Mouse (Mus musculus) hindbrain, embryonic 16.5 days (tissue): Measurements from ENCODE around the gene Prkrip1. TPM values are rescaled to one million over a fixed set of nuclear protein-coding genes. Genes with fewer than 3 reads are reported as not detected.

Experiments
- ATAC-seq: fragments of 200-750 bp; cut with Nextera tagmentation; 2 replicates; pipeline ENCODE4 v1.8.0; 2017; ENCODE audit warnings: moderate TSS enrichment, moderate library complexity
- H3K27ac ChIP-seq: fragments of 300-500 bp; sonication (generic); 2 replicates; pipeline ENCODE4 v1.5.1; 2014; ENCODE audit warnings: low read depth, mild to moderate bottlenecking, control low read depth, low read length, moderate library complexity
- H3K27me3 ChIP-seq: fragments of 300-500 bp; sonication (generic); replicated peaks from 2 replicates; pipeline ENCODE4 v1.6.1; 2014; ENCODE audit warnings: low read length; ENCODE audit not compliant: control insufficient read depth, insufficient read depth
- H3K36me3 ChIP-seq: fragments of 300-500 bp; sonication (generic); 2 replicates; pipeline ENCODE4 v1.6.1; 2014; ENCODE audit warnings: mild to moderate bottlenecking, low read length, moderate library complexity, mixed read lengths; ENCODE audit not compliant: control insufficient read depth, insufficient read depth
- H3K4me1 ChIP-seq: fragments of 300-500 bp; sonication (generic); 2 replicates; pipeline ENCODE4 v1.6.1; 2014; ENCODE audit warnings: low read depth, low read length; ENCODE audit not compliant: control insufficient read depth, insufficient read depth
- H3K4me2 ChIP-seq: fragments of 300-500 bp; sonication (generic); 2 replicates; pipeline ENCODE4 v1.6.1; 2014; ENCODE audit warnings: mild to moderate bottlenecking, low read length, control low read depth, moderate library complexity
- H3K4me3 ChIP-seq: fragments of 300-500 bp; sonication (generic); 2 replicates; pipeline ENCODE4 v1.5.1; 2014; ENCODE audit warnings: mild to moderate bottlenecking, low read length, control low read depth, moderate library complexity
- H3K9ac ChIP-seq: fragments of 300-500 bp; sonication (generic); 2 replicates; pipeline ENCODE4 v1.6.1; 2014; ENCODE audit warnings: low read depth, mild to moderate bottlenecking, control low read depth, low read length, moderate library complexity
- H3K9me3 ChIP-seq: fragments of 300-500 bp; sonication (generic); 2 replicates; pipeline ENCODE4 v1.6.1; 2014; ENCODE audit warnings: mild to moderate bottlenecking, low read length, moderate library complexity; ENCODE audit not compliant: control insufficient read depth
- WGBS: fragments of 180-500 bp; shearing (Covaris S2); extraction: QIAGEN DNeasy Blood & Tissue Kit; methylation state at CpG from one replicate; pipeline ENCODE4 v1.1.7; 2014; 5-methylcytosine and 5-hydroxymethylcytosine counted together
- polyA plus RNA-seq: library from polyadenylated mRNA; unstranded; fragments of >200 nt; fragmentation: Nextera tagmentation; extraction: Ambion mirVana; gene quantifications from 2 replicates; pipeline ENCODE4 v1.2.1, GENCODE M21; 2015

Gene Prkrip1
- polyA plus RNA-seq, 1 experiment from 2014 or later = 63.1 TPM

DNA sequence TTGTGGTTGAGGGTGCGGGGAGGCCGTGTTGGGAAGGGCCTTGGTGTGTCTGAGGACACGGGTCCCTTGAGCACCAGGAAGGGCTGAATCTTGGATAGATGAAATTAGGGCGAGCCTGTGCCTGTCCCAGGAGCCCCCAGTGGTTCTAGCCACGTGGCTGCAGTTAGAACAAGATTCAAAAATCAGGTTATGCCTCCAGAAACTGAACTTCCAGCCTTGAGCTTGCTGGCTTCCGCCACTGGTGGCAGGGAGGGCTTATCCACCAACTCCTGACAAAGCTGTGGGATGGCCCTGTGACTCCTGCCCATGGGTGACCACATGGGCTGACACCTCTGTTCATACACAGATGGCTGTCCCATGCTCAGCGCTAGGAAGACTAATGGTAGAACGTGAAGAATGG is 51.1 kb downstream of the Prkrip1 start:
- WGBS = 69% methylated on average over 8 of the region's 8 CpGs
- no peaks in the 10 kb centered on the region for H3K9me3 ChIP-seq
- H3K27me3 ChIP-seq = no peaks in the 10 kb centered on the region
- no peak for ATAC-seq
- H3K9ac ChIP-seq = no peak overlapping the region
- H3K4me1 ChIP-seq = no peaks in the 10 kb centered on the region
- no peak overlapping the region for H3K4me2 ChIP-seq
- H3K36me3 ChIP-seq = no peaks in the 10 kb centered on the region
- H3K4me3 ChIP-seq = no peak overlapping the region
- H3K27ac ChIP-seq = no peak overlapping the region

DNA sequence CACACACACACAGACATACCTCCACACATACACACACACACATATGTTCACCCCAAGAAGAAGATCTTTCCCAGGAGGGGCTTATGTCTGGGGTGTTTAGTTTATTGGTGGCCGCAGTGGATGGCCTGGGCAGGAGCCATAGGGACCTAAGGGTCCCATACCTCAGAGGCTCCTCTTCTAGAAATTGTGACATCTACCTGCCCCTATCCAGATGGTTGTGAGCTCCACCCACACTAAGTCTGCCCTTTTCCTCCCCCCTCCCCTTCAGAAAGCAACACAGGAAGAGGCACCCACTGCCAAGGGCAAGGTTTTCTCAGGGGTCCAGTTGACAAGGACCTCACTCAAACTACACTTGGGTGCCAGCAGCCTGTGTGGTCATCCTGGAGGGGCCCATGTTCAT is 51.8 kb downstream of the Prkrip1 start:
- no peak for ATAC-seq
- WGBS = 93% methylated on average over 1 of the region's 1 CpGs
- no peak overlapping the region for H3K4me3 ChIP-seq
- H3K4me2 ChIP-seq = no peak overlapping the region
- H3K9ac ChIP-seq = no peak overlapping the region
- no peaks in the 10 kb centered on the region for H3K9me3 ChIP-seq
- H3K27me3 ChIP-seq = no peaks in the 10 kb centered on the region
- no peak overlapping the region for H3K27ac ChIP-seq
- H3K36me3 ChIP-seq = 0 out of 2 replicates have a peak, but pooled peaks cover 2% of the 10 kb centered on the region
- no peaks in the 10 kb centered on the region for H3K4me1 ChIP-seq

DNA sequence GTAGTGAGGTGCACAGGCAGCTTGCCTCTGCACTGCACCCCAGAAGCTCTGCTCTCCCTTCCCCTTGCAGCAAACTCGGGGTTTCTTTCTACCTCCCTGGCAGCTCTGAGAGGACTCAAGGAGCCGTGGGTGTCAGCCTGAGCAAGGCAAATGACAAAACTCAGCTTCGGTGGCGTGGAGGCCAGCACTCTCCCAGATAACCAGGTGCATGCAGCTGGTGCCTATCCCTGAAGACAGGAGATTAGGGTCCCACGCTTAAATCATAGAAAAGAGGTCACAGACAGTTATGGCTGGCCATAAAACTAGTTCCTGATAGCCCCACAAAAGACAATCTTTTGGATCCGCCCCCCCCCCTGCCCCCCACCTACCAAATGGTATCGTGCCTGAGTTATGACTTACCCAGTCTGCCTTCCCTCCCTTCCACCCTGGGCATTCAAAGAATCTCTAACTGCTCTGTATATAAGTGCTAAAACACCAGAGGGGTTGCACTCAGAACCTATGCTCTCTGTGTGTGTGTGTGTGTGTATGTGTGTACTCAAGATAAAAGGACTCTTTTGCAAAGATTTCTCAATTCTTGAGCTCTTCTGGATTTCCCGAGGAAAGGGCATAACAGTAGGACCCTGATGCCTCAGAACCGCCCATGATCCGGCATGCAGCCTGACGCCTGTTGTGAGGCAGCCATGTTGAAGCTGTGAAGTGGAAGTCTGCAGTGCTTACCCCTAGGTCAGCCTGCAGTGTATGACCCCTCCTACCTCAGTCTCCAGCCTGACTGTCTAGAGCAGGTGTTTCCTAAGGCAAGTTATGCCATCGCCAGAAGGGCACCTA is 53.9 kb downstream of the Prkrip1 start:
- 75% methylated on average over 12 of the region's 12 CpGs for WGBS
- no peak for ATAC-seq
- no peaks in the 10 kb centered on the region for H3K27me3 ChIP-seq

DNA sequence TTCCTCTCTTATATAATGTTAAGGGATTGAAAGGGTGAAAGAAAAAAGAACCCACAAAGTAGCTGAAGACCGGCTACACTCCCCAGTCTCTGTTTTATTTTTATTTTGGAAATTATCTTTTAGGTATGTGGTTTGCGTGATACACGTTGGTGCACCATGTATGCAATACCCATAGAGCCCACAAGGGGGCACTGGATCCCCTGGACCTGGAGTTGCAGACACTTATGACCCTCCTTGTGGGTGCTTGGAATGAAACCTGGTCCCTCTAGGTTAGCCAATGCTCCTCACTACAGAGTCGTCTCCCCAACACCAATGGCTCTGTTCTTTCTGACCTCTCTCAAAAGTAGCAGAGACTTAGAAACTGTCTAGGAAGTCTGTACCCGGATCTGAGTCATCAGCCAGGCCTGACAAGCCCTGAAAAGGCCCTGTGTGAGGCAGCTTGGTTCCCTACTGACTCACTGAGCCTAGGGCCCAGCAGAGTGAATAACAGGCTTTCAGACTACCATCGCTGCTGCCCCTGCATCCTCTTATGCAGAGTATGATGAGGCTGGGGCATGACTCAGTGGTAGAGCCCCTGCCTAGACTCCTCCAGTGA is 55.5 kb downstream of the Prkrip1 start:
- Histone ChIP-seq H3K27me3 (no peaks in the 10 kb centered on the region), H3K4me1 (no peaks in the 10 kb centered on the region), H3K9me3 (no peaks in the 10 kb centered on the region), H3K4me3 (no peak overlapping the region), H3K27ac (no peak overlapping the region), H3K36me3 (peaks cover 21% of the 10 kb centered on the region), H3K9ac (no peak overlapping the region), H3K4me2 (no peak overlapping the region)
- no peak for ATAC-seq
- 95% methylated on average over 6 of the region's 6 CpGs for WGBS

More for the DNA sequence above, 53.9 kb downstream of the Prkrip1 start:
- no peaks in the 10 kb centered on the region for H3K4me1 ChIP-seq
- H3K27ac ChIP-seq = no peak overlapping the region
- no peak overlapping the region for H3K9ac ChIP-seq
- H3K9me3 ChIP-seq = no peaks in the 10 kb centered on the region
- no peak overlapping the region for H3K4me3 ChIP-seq
- no peak overlapping the region for H3K4me2 ChIP-seq
- H3K36me3 ChIP-seq = peaks cover 17% of the 10 kb centered on the region

DNA sequence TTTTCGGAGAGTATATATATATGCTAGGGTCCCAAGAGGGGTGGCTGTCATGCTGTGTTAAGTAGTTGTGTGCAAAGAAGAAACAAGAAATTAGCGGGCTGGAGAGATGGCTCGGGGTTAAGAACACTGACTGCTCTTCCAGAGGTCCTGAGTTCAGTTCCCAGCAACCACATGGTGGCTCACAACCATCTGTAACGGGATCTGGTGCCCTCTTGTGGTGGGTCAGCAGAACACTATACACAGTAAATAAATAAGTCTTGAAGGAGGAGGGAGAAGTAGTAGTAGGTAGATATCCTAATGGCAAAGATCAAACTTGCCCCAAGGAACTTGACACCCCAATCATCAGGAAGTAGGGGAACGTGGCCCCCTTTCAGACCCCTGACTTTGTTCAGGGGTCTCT is 56.0 kb downstream of the Prkrip1 start:
- H3K27ac ChIP-seq = no peak overlapping the region
- WGBS = 87% methylated on average over 5 of the region's 5 CpGs
- H3K9me3 ChIP-seq = no peaks in the 10 kb centered on the region
- H3K36me3 ChIP-seq = peaks cover 21% of the 10 kb centered on the region
- no peaks in the 10 kb centered on the region for H3K27me3 ChIP-seq
- H3K4me3 ChIP-seq = no peak overlapping the region
- ATAC-seq = no peak
- no peak overlapping the region for H3K9ac ChIP-seq
- no peaks in the 10 kb centered on the region; the same call in 1 of the 2 replicates for H3K4me1 ChIP-seq
- no peak overlapping the region for H3K4me2 ChIP-seq

DNA sequence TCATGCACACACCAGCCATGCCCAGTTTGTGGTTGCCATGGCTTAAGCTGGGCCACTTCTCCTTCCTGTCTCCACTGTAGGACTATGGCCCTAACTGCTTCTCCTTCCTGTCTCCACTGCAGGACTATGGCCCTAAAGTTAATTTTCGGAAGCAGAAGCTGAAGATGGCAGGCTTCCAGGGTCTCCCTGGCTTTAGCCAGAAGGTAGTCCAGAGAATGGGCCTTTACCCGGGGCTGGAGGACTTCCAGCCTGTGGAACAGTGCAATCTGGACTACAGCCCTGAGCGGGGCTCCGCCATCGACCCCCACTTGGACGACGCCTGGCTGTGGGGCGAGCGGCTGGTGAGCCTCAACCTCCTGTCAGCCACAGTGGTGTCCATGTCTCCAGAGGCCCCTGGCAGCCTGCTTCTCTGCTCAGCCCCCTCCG is 58.7 kb downstream of the Prkrip1 start:
- Histone ChIP-seq H3K4me2 (no peak overlapping the region), H3K27ac (no peak overlapping the region), H3K4me1 (peaks cover 9% of the 10 kb centered on the region), H3K4me3 (no peak overlapping the region), H3K36me3 (peaks cover 21% of the 10 kb centered on the region), H3K27me3 (no peaks in the 10 kb centered on the region), H3K9me3 (no peaks in the 10 kb centered on the region), H3K9ac (no peak overlapping the region)
- WGBS = 90% methylated on average over 10 of the region's 10 CpGs
- no peak for ATAC-seq

DNA sequence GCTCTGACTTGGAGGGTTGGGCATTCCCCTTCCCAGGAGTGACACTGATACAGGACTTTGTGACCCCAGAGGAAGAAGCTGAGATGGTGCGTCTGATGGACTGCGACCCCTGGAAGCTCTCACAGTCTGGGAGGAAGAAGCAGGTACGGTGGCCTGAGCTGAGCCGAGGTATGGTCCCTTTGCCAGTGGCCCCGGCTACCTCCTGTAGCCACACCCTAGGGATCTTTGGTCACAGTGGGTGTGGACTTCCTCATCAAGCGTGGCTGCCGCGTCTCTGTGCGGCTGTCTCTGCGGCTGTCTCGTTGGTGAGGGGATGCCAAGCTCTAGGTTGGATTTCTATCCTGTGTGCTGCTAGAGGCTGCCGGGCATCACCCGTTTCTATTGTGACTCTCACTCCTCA is 59.4 kb downstream of the Prkrip1 start:
- peaks cover 15% of the 10 kb centered on the region for H3K4me1 ChIP-seq
- H3K4me2 ChIP-seq = no peak overlapping the region
- no peaks in the 10 kb centered on the region for H3K9me3 ChIP-seq
- WGBS = 96% methylated on average over 13 of the region's 13 CpGs
- no peak overlapping the region for H3K4me3 ChIP-seq
- H3K27ac ChIP-seq = no peak overlapping the region
- H3K36me3 ChIP-seq = peaks cover 21% of the 10 kb centered on the region
- H3K9ac ChIP-seq = no peak overlapping the region
- no peak for ATAC-seq
- H3K27me3 ChIP-seq = no peaks in the 10 kb centered on the region

DNA sequence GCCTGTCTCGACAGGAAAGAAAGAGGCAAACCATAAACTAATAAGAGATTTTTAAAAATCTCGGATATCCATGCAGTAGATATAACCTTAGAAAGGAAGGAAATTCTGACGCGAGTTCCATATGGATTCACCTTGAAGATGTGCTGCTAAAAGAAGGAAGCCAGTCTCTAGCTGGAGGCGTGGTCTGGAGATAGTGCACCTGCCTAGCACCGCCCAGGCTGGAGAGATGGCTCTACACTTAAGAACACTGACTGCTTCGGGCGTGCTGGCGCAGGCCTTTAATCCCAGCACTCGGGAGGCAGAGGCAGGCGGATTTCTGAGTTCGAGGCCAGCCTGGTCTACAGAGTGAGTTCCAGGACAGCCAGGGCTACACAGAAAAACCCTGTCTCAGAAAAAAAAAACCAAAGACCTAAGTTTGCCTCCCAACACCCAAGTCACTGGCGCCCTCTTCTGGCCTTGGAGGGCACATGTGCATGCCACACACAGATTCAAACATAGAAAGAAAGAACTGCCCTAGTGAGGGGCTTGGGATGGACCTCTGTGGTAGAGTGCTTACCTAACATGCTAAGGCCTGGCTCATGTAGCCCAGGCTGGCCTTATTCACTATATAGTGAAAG is 61.0 kb downstream of the Prkrip1 start:
- Histone ChIP-seq H3K4me1 (peaks cover 15% of the 10 kb centered on the region), H3K36me3 (peaks cover 21% of the 10 kb centered on the region), H3K4me3 (no peak overlapping the region), H3K27ac (no peak overlapping the region), H3K27me3 (no peaks in the 10 kb centered on the region), H3K4me2 (no peak overlapping the region), H3K9me3 (no peaks in the 10 kb centered on the region), H3K9ac (no peak overlapping the region)
- WGBS = 79% methylated on average over 13 of the region's 13 CpGs
- ATAC-seq = no peak

DNA sequence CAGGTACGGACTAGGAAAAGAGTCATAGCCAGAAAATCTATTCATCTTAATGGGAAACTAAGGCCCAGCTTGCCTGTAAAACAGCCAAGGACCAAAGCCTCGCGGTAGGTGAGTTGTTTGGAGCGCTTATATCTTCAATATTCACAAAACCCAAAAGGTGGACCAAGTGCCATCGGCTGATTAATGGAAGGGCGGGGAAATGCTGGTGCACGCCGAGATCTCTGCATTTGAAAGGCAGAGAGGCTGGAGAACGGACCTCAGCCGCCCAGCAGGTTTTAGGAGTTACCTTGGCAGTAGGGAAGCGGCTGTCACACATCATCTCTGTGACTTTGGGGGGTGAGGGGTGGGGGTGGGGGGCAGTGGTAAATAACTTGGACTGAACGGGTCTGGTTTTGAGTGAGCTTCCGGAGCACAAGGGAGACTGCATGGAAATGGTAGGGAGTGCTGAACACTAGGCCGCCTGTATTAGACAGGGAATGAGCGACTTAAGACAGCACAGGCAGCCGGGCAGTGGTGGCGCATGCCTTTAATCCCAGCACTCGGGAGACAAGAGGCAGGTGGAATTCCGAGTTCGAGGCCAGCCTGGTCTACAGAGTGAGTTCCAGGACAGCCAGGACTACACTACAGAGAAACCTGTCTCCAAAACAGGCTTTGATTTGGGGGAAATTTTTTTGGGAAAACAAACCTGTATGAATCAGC is 62.3 kb downstream of the Prkrip1 start:
- H3K4me1 ChIP-seq = peaks cover 15% of the 10 kb centered on the region
- H3K9me3 ChIP-seq = no peaks in the 10 kb centered on the region
- peak overlapping the region; percentile 79 for H3K4me3 ChIP-seq
- no peaks in the 10 kb centered on the region for H3K27me3 ChIP-seq
- peaks cover 26% of the 10 kb centered on the region for H3K36me3 ChIP-seq
- no peak; the same call in 1 of the 2 replicates for ATAC-seq
- H3K4me2 ChIP-seq = peak overlapping the region; percentile 74
- peak overlapping the region; percentile 65 for H3K27ac ChIP-seq
- WGBS = 7% methylated on average over 20 of the region's 20 CpGs
- H3K9ac ChIP-seq = peak overlapping the region; percentile 77
